Mouse (Mus musculus): ENCODE measurements around the gene B4galt3.

GRCm38 (mm10) chr1:171240911-171241310 lies 29.2 kb upstream of the B4galt3 start:
- TF ChIP-seq CTCF (IDR thresholded peaks at IDR 0.05; ENCODE audit: low read depth) (no peak), EP300 (optimal IDR thresholded peaks at IDR 0.05) (no peak)

All from stomach, postnatal 0 days (tissue).